Mouse (Mus musculus) liver, adult 2 months (tissue): ENCODE measurements around the gene Zfp334. TPM values are rescaled to one million over a fixed set of nuclear protein-coding genes. Genes with fewer than 3 reads are reported as not detected.

Source experiments
- DNase-seq: peaks from one replicate; pipeline ENCODE4 v3.0.0-alpha.2; 2011; ENCODE audit warnings: low read depth, low spot score; ENCODE audit errors: extremely low read depth
- H3K27ac ChIP-seq: fragments of 200-500 bp; replicated peaks from 2 replicates; pipeline ENCODE4 v1.5.1; 2012; ENCODE audit warnings: low read depth, mild to moderate bottlenecking, control low read depth, inconsistent platforms, low read length; ENCODE audit not compliant: insufficient read depth
- H3K27me3 ChIP-seq: fragments of 200-500 bp; 2 replicates; pipeline ENCODE4 v1.6.1; 2012; ENCODE audit warnings: mild to moderate bottlenecking, moderate library complexity, low read length, inconsistent platforms; ENCODE audit not compliant: control insufficient read depth, insufficient read depth
- H3K36me3 ChIP-seq: fragments of 200-500 bp; 2 replicates; pipeline ENCODE4 v1.6.1; 2012; ENCODE audit warnings: low read length, inconsistent platforms; ENCODE audit not compliant: control insufficient read depth, insufficient read depth
- H3K4me1 ChIP-seq: fragments of 200-500 bp; 2 replicates; pipeline ENCODE4 v1.6.1; 2011; ENCODE audit warnings: low read length; ENCODE audit not compliant: control insufficient read depth, insufficient read depth
- H3K4me3 ChIP-seq: fragments of 200-500 bp; 2 replicates; pipeline ENCODE4 v1.5.1; 2011; ENCODE audit warnings: low read depth, mild to moderate bottlenecking, control low read depth, low read length, moderate library complexity; ENCODE audit not compliant: insufficient read depth
- H3K79me2 ChIP-seq: fragments of 200-500 bp; 2 replicates; pipeline ENCODE4 v1.6.1; 2012; ENCODE audit warnings: inconsistent platforms, mild to moderate bottlenecking, low read length, moderate library complexity; ENCODE audit not compliant: control insufficient read depth, insufficient read depth
- H3K9ac ChIP-seq: fragments of 200-500 bp; 2 replicates; pipeline ENCODE4 v1.6.1; 2012; ENCODE audit warnings: low read depth, mild to moderate bottlenecking, control low read depth, inconsistent platforms, low read length
- CTCF ChIP-seq: fragments of 200-500 bp; IDR thresholded peaks from 2 replicates; pipeline ENCODE4 v1.5.1; 2011; ENCODE audit warnings: low read depth, low read length, control low read depth
- POLR2A ChIP-seq: fragments of 200-500 bp; IDR thresholded peaks from 2 replicates; pipeline ENCODE4 v1.6.1; 2011; ENCODE audit warnings: low read length, control low read depth; ENCODE audit not compliant: insufficient read depth; ENCODE audit errors: extremely low read depth
- WGBS: fragments of 180-500 bp; shearing (Covaris S2); methylation state at CpG from one replicate; pipeline ENCODE4 v1.1.7; 2018; 5-methylcytosine and 5-hydroxymethylcytosine counted together
- polyA plus RNA-seq: library from polyadenylated mRNA; depleted of rRNA; stranded (reverse); fragments of >200 nt; gene quantifications from 2 replicates; pipeline ENCODE4 v1.2.3, GENCODE M21; 2012
- total RNA-seq: library from RNA; depleted of rRNA; stranded (reverse); fragments of >200 nt; gene quantifications from 2 replicates; pipeline ENCODE4 v1.2.3, GENCODE M21; 2014

The Zfp334 gene
- total and polyA plus RNA-seq, 2 experiments, result 0.46 to 0.65 TPM

DNA sequence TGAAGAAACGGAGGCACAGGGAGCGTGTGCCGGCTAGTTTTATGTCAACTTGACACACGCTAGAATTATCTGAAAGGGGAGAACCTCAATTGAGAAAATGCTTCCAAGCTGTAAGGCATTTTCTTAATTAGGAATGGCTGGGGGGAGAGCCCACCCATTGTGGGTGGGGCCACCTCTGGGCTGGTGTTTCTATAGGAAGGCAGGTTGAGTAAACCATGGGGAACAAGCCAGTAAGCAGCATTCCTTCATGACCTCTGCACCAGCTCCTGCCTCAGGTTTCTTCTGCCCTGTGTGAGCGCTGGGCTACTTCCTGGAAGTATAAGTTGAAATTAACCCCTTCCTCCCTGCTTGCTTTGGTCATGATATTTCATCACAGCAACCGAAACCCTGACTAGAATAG is 27.7 kb upstream of the Zfp334 start:
- Histone ChIP-seq H3K36me3 (no peaks in the 10 kb centered on the region), H3K27ac (no peak overlapping the region), H3K27me3 (no peaks in the 10 kb centered on the region), H3K4me3 (no peak overlapping the region), H3K79me2 (no peaks in the 10 kb centered on the region), H3K9ac (no peak overlapping the region), H3K4me1 (peaks cover 2% of the 10 kb centered on the region; the same call in 1 of the 2 replicates)
- 89% methylated on average over 6 of the region's 6 CpGs for WGBS
- DNase-seq, result no peak
- TF ChIP-seq CTCF (no peak), POLR2A (no peak)

GRCm38 (mm10) chr2:165415141-165415721 is 27.2 kb upstream of the Zfp334 start:
- Histone ChIP-seq H3K4me1 (peaks cover 2% of the 10 kb centered on the region; the same call in 1 of the 2 replicates), H3K9ac (no peak overlapping the region), H3K79me2 (no peaks in the 10 kb centered on the region), H3K4me3 (no peak overlapping the region), H3K27me3 (no peaks in the 10 kb centered on the region), H3K36me3 (no peaks in the 10 kb centered on the region), H3K27ac (no peak overlapping the region)
- TF ChIP-seq POLR2A (no peak), CTCF (no peak)
- no peak for DNase-seq
- 72% methylated on average over 11 of the region's 11 CpGs for WGBS

DNA sequence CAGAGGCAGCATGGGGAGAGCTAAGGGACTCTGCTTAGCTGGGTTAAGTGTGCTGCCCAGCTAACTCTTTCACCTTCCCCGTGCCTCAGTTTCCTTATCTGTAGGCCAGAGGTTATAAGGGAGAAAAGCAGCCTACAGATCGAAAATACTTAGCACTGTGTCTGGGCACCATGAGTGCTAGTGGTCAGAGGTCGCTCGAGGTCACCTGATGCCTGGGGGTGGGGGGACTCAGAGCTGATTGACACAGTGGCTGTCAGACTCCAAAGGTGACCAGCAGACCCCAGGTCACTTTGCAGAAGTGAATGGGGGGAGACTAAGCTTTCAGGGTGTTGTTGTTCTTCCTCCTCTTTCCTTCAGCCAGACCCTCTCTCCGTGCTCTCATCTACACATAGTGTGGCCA is 26.3 kb upstream of the Zfp334 start:
- H3K4me1 ChIP-seq, result peaks cover 2% of the 10 kb centered on the region; the same call in 1 of the 2 replicates
- H3K27me3 ChIP-seq, result no peaks in the 10 kb centered on the region
- H3K9ac ChIP-seq, result no peak overlapping the region
- no peaks in the 10 kb centered on the region for H3K36me3 ChIP-seq
- 61% methylated on average over 5 of the region's 5 CpGs for WGBS
- no peak for TF ChIP-seq CTCF
- no peak for TF ChIP-seq POLR2A
- no peak for DNase-seq
- H3K4me3 ChIP-seq, result no peak overlapping the region
- no peaks in the 10 kb centered on the region for H3K79me2 ChIP-seq
- no peak overlapping the region for H3K27ac ChIP-seq

DNA sequence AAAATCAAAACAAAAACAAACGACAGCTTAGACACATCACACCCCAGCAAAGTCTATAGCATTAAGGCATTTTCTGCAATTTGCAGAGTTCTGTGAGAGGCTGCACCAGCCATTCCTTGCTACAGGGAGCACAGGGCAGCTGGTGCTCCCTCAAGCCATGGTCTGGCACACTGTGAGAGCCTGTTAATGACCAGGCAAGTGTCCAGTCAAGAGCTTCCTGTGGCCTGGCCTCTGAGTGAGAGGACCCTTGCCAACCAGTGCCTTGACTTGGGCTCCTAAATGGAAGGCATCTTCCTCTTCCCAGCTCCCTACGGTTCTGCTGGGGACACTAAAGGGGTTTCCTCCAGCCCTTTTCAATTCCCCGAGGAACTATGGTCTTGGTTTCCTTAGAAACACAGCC is 25.8 kb upstream of the Zfp334 start:
- Histone ChIP-seq H3K9ac (no peak overlapping the region), H3K27ac (no peak overlapping the region), H3K4me1 (peaks cover 2% of the 10 kb centered on the region; the same call in 1 of the 2 replicates), H3K36me3 (no peaks in the 10 kb centered on the region), H3K27me3 (no peaks in the 10 kb centered on the region), H3K4me3 (no peak overlapping the region), H3K79me2 (no peaks in the 10 kb centered on the region)
- DNase-seq, result no peak
- WGBS, result 69% methylated on average over 3 of the region's 3 CpGs
- TF ChIP-seq CTCF (no peak), POLR2A (no peak)

- Histone ChIP-seq H3K27me3 (no peaks in the 10 kb centered on the region), H3K4me3 (no peak overlapping the region), H3K9ac (no peak overlapping the region), H3K36me3 (no peaks in the 10 kb centered on the region), H3K4me1 (peaks cover 10% of the 10 kb centered on the region), H3K79me2 (no peaks in the 10 kb centered on the region), H3K27ac (no peak overlapping the region)
- peak; percentile 26 for DNase-seq
- WGBS, result 39% methylated on average over 10 of the region's 10 CpGs
- TF ChIP-seq CTCF, result peak; percentile 93
- TF ChIP-seq POLR2A, result no peak
These were observed 19.7 kb upstream of the Zfp334 start for GRCm38 (mm10) chr2:165407700-165408301.

DNA sequence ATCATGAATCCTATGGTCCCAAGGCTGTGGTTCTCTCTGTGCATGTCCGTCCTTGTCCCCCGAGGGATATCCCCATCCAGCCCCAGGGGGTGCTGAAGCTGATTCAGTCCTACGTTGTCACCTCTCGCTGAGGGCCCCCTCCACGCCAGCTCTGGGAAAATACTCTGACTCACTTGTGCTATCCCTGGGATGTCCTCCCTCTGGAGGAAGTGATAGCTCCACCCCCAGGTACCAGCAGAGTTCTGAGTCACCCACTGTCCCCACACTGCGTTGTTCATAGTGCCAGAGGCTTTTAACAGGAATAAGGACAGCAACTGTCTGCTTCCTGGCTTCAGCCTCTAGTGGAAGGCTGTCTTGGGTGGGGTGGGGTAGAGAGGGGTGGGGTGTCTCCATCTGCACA is 17.3 kb upstream of the Zfp334 start:
- H3K27me3 ChIP-seq, result no peaks in the 10 kb centered on the region
- peak overlapping the region; percentile 47 for H3K27ac ChIP-seq
- no peaks in the 10 kb centered on the region for H3K79me2 ChIP-seq
- no peak overlapping the region for H3K4me3 ChIP-seq
- no peak overlapping the region for H3K9ac ChIP-seq
- 29% methylated on average over 6 of the region's 6 CpGs for WGBS
- peaks cover 10% of the 10 kb centered on the region for H3K4me1 ChIP-seq
- DNase-seq, result peak; percentile 7
- no peaks in the 10 kb centered on the region for H3K36me3 ChIP-seq
- TF ChIP-seq CTCF, result no peak
- TF ChIP-seq POLR2A, result no peak
